Mouse (Mus musculus) thymus, adult 2 months (tissue): ENCODE results near the gene Fam160b1.

Source experiments
- CTCF ChIP-seq: fragments of 200-500 bp; IDR thresholded peaks from 2 replicates; pipeline ENCODE4 v1.5.1; 2012; ENCODE audit warnings: mild to moderate bottlenecking, control low read depth, low read length, moderate library complexity, borderline replicate concordance; ENCODE audit not compliant: control insufficient read depth, poor library complexity, insufficient read depth; ENCODE audit errors: extremely low read depth
- POLR2A ChIP-seq: fragments of 200-500 bp; IDR thresholded peaks from 2 replicates; pipeline ENCODE4 v1.6.1; 2012; ENCODE audit warnings: mild to moderate bottlenecking, low read length, control low read depth, moderate library complexity; ENCODE audit not compliant: control insufficient read depth, poor library complexity, insufficient read depth; ENCODE audit errors: extremely low read depth

DNA sequence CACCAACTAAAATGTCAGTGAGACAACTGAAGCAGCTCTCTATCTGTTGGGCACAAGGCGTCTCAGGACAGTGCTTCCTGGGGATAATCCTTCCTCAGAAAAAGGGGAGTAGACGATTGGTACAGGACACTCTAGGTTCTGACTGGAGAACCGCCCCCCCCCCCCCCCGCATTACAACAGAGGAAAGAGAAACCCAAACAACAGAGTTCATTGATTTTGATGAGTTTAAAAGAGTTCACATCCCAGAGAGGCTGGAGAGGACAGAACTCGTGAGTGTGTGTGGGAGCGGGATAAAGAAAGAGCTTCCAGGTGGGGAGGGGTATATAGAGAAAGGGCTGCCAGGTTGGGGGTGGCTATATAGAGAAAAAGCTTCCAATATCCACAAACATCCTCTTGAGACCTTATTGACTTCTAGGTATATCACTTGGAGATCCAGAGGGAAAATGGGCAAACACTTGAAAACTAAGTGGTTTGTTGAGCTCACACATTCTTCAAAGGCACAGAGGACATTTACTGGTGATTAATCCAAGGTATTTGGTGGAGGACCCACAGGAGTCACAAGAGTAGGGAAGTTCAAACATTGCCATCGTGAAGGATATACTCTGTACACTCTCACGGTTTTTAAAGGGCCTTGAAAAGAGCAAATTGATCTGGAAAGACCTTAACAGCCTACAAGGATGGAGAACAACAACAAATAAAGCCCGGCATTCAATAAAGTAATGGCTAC lies 39.7 kb upstream of the Fam160b1 start:
- TF ChIP-seq CTCF (no peak), POLR2A (no peak)
